Mouse (Mus musculus) myocyte (in vitro differentiated cells): Measurements from ENCODE around the gene Mettl21a.

Experiments
- CEBPB ChIP-seq: IDR thresholded peaks from 2 replicates; pipeline ENCODE4 v1.6.1; 2011; ENCODE audit warnings: mild to moderate bottlenecking, moderate library complexity; ENCODE audit not compliant: poor library complexity, insufficient read depth, severe bottlenecking
- E2F4 ChIP-seq: IDR thresholded peaks from one replicate; pipeline ENCODE4 v1.6.1; 2011; ENCODE audit warnings: mild to moderate bottlenecking, control low read depth, moderate library complexity; ENCODE audit not compliant: insufficient read depth
- MAX ChIP-seq: IDR thresholded peaks from one replicate; pipeline ENCODE4 v1.6.1; 2011; ENCODE audit warnings: low read depth, mild to moderate bottlenecking, control low read depth
- MYOD1 ChIP-seq, 3 experiments: IDR thresholded peaks; one replicate each; pipeline ENCODE4 v1.6.1; 2011; ENCODE audit warnings: control low read depth in 2 of 3, low read depth in 2 of 3, mild to moderate bottlenecking in 2 of 3, moderate library complexity in 1 of 3; ENCODE audit not compliant: insufficient read length in 2 of 3, control insufficient read depth in 1 of 3
- POLR2A ChIP-seq: IDR thresholded peaks from one replicate; pipeline ENCODE4 v1.6.1; 2011; ENCODE audit warnings: low read depth, mild to moderate bottlenecking, control low read depth, moderate library complexity; ENCODE audit not compliant: insufficient read length
- POLR2AphosphoS2 ChIP-seq: IDR thresholded peaks from one replicate; pipeline ENCODE4 v1.6.1; 2011; ENCODE audit warnings: low read depth, control low read depth; ENCODE audit not compliant: insufficient read length
- REST ChIP-seq: IDR thresholded peaks from one replicate; pipeline ENCODE4 v1.6.1; 2011; ENCODE audit warnings: mild to moderate bottlenecking, control low read depth, moderate library complexity; ENCODE audit not compliant: insufficient read depth, insufficient read length
- TCF12 ChIP-seq: IDR thresholded peaks from one replicate; pipeline ENCODE4 v1.6.1; 2011; ENCODE audit warnings: mild to moderate bottlenecking, control low read depth; ENCODE audit not compliant: poor library complexity, insufficient read depth, severe bottlenecking
- TCF3 ChIP-seq: IDR thresholded peaks from one replicate; pipeline ENCODE4 v1.6.1; 2011; ENCODE audit warnings: low read depth, control low read depth; ENCODE audit not compliant: insufficient read length
- USF1 ChIP-seq: IDR thresholded peaks from one replicate; pipeline ENCODE4 v1.6.1; 2011; ENCODE audit warnings: low read depth, mild to moderate bottlenecking, control low read depth, moderate library complexity

- TF ChIP-seq POLR2A (peak; percentile 45), TCF12 (peak; percentile 20), USF1 (no peak), E2F4 (no peak), MYOD1 (IDR thresholded peaks at IDR 0.05; ENCODE audit: control insufficient read depth in 1 of 3, insufficient read length in 2 of 3, low read depth in 2 of 3) (peak in 2 of 3 experiments; percentile 91 to 92), POLR2AphosphoS2 (peak; percentile 71), MAX (no peak), CEBPB (peak; percentile 42; the same call in 1 of the 2 replicates), REST (no peak), TCF3 (peak; percentile 47)
These were observed 1.5 kb downstream of the Mettl21a start for GRCm38 (mm10) chr1:64615531-64615991.
